Mouse (Mus musculus) midbrain, embryonic 16.5 days (tissue): Measurements from ENCODE around the gene Npepps. TPM values are rescaled to one million over a fixed set of nuclear protein-coding genes. Genes with fewer than 3 reads are reported as not detected.

Experiments used
- ATAC-seq: fragments of 200-750 bp; cut with Nextera tagmentation; 2 replicates; pipeline ENCODE4 v1.8.0; 2017; ENCODE audit warnings: moderate TSS enrichment
- H3K27ac ChIP-seq: fragments of 300-500 bp; sonication (generic); 2 replicates; pipeline ENCODE4 v1.5.1; 2014; ENCODE audit warnings: mild to moderate bottlenecking, low read length, mixed read lengths
- H3K27me3 ChIP-seq: fragments of 300-500 bp; sonication (generic); 2 replicates; pipeline ENCODE4 v1.6.1; 2014; ENCODE audit warnings: low read depth, low read length, mixed read lengths; ENCODE audit not compliant: control insufficient read depth, insufficient read depth
- H3K36me3 ChIP-seq: fragments of 300-500 bp; sonication (generic); 2 replicates; pipeline ENCODE4 v1.6.1; 2014; ENCODE audit warnings: mild to moderate bottlenecking, low read length, moderate library complexity, mixed read lengths; ENCODE audit not compliant: control insufficient read depth, insufficient read depth
- H3K4me1 ChIP-seq: fragments of 300-500 bp; sonication (generic); 2 replicates; pipeline ENCODE4 v1.6.1; 2014; ENCODE audit warnings: mild to moderate bottlenecking, low read length, mixed read lengths; ENCODE audit not compliant: control insufficient read depth, insufficient read depth
- H3K4me2 ChIP-seq: fragments of 300-500 bp; sonication (generic); 2 replicates; pipeline ENCODE4 v1.6.1; 2014; ENCODE audit warnings: mild to moderate bottlenecking, low read length, mixed read lengths
- H3K4me3 ChIP-seq: fragments of 300-500 bp; sonication (generic); 2 replicates; pipeline ENCODE4 v1.5.1; 2014; ENCODE audit warnings: low read depth, mild to moderate bottlenecking, low read length, moderate library complexity, mixed read lengths
- H3K9ac ChIP-seq: fragments of 300-500 bp; sonication (generic); 2 replicates; pipeline ENCODE4 v1.6.1; 2014; ENCODE audit warnings: low read depth, low read length, mixed read lengths
- H3K9me3 ChIP-seq: fragments of 300-500 bp; sonication (generic); replicated peaks from 2 replicates; pipeline ENCODE4 v1.6.1; 2014; ENCODE audit warnings: mild to moderate bottlenecking, low read length, mixed read lengths; ENCODE audit not compliant: control insufficient read depth, poor library complexity, severe bottlenecking
- WGBS: fragments of 180-500 bp; shearing (Covaris S2); extraction: QIAGEN DNeasy Blood & Tissue Kit; methylation state at CpG from one replicate; pipeline ENCODE4 v1.1.7; 2014; 5-methylcytosine and 5-hydroxymethylcytosine counted together
- polyA plus RNA-seq: library from polyadenylated mRNA; unstranded; fragments of >200 nt; fragmentation: Nextera tagmentation; extraction: Ambion mirVana; gene quantifications from 2 replicates; pipeline ENCODE4 v1.2.1, GENCODE M21; 2015

Gene Npepps
- polyA plus RNA-seq, 1 experiment from 2014 or later = 151 TPM

- ATAC-seq = no peak
- Histone ChIP-seq H3K27me3 (no peaks in the 10 kb centered on the region), H3K36me3 (peaks cover 26% of the 10 kb centered on the region), H3K4me3 (no peak overlapping the region), H3K4me2 (no peak overlapping the region), H3K4me1 (no peaks in the 10 kb centered on the region), H3K9me3 (no peaks in the 10 kb centered on the region), H3K27ac (no peak overlapping the region), H3K9ac (no peak overlapping the region)
- 94% methylated on average over 7 of the region's 7 CpGs for WGBS
These were observed 51.5 kb downstream of the Npepps start for GRCm38 (mm10) chr11:97228985-97229384.

GRCm38 (mm10) chr11:97226131-97226530 lies 54.3 kb downstream of the Npepps start:
- peaks cover 36% of the 10 kb centered on the region for H3K36me3 ChIP-seq
- WGBS = 100% methylated on average over 1 of the region's 1 CpGs
- H3K4me3 ChIP-seq = no peak overlapping the region
- H3K27me3 ChIP-seq = no peaks in the 10 kb centered on the region
- H3K27ac ChIP-seq = no peak overlapping the region
- no peak overlapping the region for H3K4me2 ChIP-seq
- no peak overlapping the region for H3K9ac ChIP-seq
- H3K9me3 ChIP-seq = no peaks in the 10 kb centered on the region
- no peak for ATAC-seq
- no peaks in the 10 kb centered on the region for H3K4me1 ChIP-seq

DNA sequence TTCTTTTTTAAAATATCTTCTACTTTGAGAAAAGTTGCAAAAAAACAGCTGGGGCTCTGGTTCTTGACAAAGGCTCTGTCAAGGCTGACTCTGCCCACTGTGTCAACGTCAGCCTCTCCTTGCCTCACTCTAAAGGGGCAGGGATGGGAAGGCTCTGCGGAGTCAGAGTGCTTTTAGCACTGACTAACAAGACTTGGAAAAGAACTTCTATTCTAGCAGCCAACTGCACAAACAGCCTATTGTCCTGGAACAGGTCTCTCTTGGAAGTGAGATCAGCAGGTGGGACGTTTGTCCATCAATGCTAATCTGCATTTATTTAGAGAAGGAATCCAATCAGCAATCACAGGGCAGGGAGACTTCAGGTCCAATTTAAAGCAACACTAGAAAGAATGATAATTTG lies 57.0 kb downstream of the Npepps start:
- no peak for ATAC-seq
- Histone ChIP-seq H3K4me3 (no peak overlapping the region), H3K9me3 (no peaks in the 10 kb centered on the region), H3K27me3 (no peaks in the 10 kb centered on the region), H3K4me1 (no peaks in the 10 kb centered on the region), H3K36me3 (peaks cover 40% of the 10 kb centered on the region), H3K27ac (no peak overlapping the region), H3K9ac (no peak overlapping the region), H3K4me2 (no peak overlapping the region)
- 33% methylated on average over 3 of the region's 3 CpGs for WGBS

GRCm38 (mm10) chr11:97221611-97222010 lies 58.8 kb downstream of the Npepps start:
- H3K4me2 ChIP-seq = no peak overlapping the region
- H3K9me3 ChIP-seq = no peaks in the 10 kb centered on the region
- peaks cover 49% of the 10 kb centered on the region for H3K36me3 ChIP-seq
- ATAC-seq = no peak
- H3K4me3 ChIP-seq = no peak overlapping the region
- H3K9ac ChIP-seq = no peak overlapping the region
- 97% methylated on average over 2 of the region's 2 CpGs for WGBS
- H3K27ac ChIP-seq = no peak overlapping the region
- no peaks in the 10 kb centered on the region for H3K27me3 ChIP-seq
- H3K4me1 ChIP-seq = no peaks in the 10 kb centered on the region

- H3K27ac ChIP-seq = no peak overlapping the region
- no peak overlapping the region for H3K9ac ChIP-seq
- H3K27me3 ChIP-seq = no peaks in the 10 kb centered on the region
- H3K9me3 ChIP-seq = no peaks in the 10 kb centered on the region
- no peak for ATAC-seq
- no peak overlapping the region for H3K4me3 ChIP-seq
- H3K4me2 ChIP-seq = no peak overlapping the region
- peaks cover 53% of the 10 kb centered on the region for H3K36me3 ChIP-seq
- H3K4me1 ChIP-seq = no peaks in the 10 kb centered on the region
- WGBS = 94% methylated on average over 3 of the region's 3 CpGs
These were observed 60.2 kb downstream of the Npepps start for GRCm38 (mm10) chr11:97220211-97220610.

DNA sequence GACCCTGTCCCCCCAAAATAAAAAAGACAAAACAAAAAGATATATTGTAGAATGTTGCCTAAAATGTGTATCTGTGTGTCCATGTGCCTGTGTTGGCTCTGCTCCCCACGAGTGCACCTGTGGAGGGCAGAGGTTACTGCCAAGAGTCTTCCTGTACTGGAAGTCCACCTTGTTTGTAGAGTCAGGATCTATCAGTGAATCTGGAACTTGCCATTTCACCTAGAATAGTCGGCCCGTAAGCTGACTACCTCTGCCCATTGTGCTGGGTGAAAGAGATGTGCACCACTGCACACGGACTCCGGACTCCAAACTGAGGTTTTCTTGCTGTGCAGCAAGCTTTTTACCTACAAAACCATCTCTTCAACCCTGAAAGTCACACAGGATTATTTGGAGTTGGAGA lies 66.0 kb downstream of the Npepps start:
- no peak for ATAC-seq
- H3K4me1 ChIP-seq = no peaks in the 10 kb centered on the region
- no peak overlapping the region for H3K4me2 ChIP-seq
- no peaks in the 10 kb centered on the region for H3K27me3 ChIP-seq
- H3K36me3 ChIP-seq = peaks cover 53% of the 10 kb centered on the region
- H3K9ac ChIP-seq = no peak overlapping the region
- no peak overlapping the region for H3K27ac ChIP-seq
- 94% methylated on average over 5 of the region's 5 CpGs for WGBS
- H3K9me3 ChIP-seq = no peaks in the 10 kb centered on the region
- no peak overlapping the region for H3K4me3 ChIP-seq

DNA sequence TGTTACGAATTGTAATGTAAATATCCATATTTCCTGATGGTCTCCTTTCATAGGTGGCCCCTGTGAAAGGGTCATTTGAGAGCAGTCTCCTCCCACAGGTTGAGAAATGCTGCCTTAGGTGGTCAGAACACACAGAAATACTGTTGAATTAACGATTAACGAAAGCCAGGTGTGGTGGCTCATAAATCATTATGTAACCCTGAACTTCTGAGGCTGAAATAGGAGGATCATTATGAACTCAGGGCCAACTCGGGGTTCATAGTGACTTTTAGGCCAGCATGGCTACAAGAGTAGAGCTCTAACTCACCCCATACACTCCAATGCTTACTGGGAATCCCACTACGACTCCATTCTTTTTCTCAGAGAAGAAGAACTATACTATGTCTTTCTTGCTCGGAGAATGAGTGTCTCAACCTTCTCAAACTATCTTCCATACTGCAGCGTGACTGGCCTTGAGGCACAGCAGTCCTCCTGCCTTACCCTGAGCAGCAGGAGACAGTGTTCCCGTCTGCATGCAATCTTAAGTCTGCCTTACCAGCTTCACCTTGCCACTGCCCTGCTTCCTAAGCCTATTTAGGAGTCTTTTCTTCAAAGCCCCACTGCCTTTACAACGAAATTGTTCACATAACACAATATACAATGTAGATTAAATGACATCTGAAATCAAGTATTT lies 69.6 kb downstream of the Npepps start:
- Histone ChIP-seq H3K4me2 (no peak overlapping the region), H3K36me3 (peaks cover 32% of the 10 kb centered on the region), H3K9ac (no peak overlapping the region), H3K27ac (no peak overlapping the region), H3K4me3 (no peak overlapping the region), H3K4me1 (no peaks in the 10 kb centered on the region), H3K27me3 (no peaks in the 10 kb centered on the region), H3K9me3 (no peaks in the 10 kb centered on the region)
- ATAC-seq = no peak
- 94% methylated on average over 9 of the region's 9 CpGs for WGBS

DNA sequence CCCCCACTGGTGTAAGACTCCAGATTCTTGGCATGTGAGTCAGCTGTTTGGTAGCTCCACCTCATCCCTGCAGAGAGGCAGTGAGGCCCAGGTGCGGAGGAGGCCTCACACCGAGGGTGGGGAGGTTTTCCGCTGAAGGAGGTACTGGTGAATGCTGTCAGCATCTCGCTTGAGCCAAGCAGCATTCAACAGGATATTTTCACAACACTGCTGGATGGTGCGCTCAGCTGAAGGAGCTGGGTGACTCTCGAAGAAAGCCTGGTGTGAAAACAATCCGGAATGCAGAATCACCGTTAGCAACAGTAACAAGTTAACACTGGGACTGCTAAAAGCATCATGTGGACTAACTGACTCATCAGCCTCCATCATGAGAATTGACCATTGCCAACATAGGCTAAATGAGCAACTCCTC lies 73.4 kb downstream of the Npepps start:
- WGBS = 84% methylated on average over 8 of the region's 8 CpGs
- H3K9me3 ChIP-seq = no peaks in the 10 kb centered on the region
- H3K9ac ChIP-seq = no peak overlapping the region
- H3K4me1 ChIP-seq = no peaks in the 10 kb centered on the region
- H3K27ac ChIP-seq = no peak overlapping the region
- no peaks in the 10 kb centered on the region for H3K27me3 ChIP-seq
- no peak overlapping the region for H3K4me3 ChIP-seq
- no peak overlapping the region for H3K4me2 ChIP-seq
- ATAC-seq = no peak
- H3K36me3 ChIP-seq = peaks cover 12% of the 10 kb centered on the region

GRCm38 (mm10) chr11:97199519-97199918 lies 80.9 kb downstream of the Npepps start:
- Histone ChIP-seq H3K4me3 (no peak overlapping the region), H3K4me2 (no peak overlapping the region), H3K4me1 (no peaks in the 10 kb centered on the region), H3K9me3 (no peaks in the 10 kb centered on the region), H3K36me3 (no peaks in the 10 kb centered on the region), H3K9ac (no peak overlapping the region), H3K27me3 (no peaks in the 10 kb centered on the region), H3K27ac (no peak overlapping the region)
- ATAC-seq = no peak
- WGBS = 92% methylated on average over 6 of the region's 6 CpGs
